ENCODE assay signal across 8 mouse cellular contexts in the genomic region with DNA sequence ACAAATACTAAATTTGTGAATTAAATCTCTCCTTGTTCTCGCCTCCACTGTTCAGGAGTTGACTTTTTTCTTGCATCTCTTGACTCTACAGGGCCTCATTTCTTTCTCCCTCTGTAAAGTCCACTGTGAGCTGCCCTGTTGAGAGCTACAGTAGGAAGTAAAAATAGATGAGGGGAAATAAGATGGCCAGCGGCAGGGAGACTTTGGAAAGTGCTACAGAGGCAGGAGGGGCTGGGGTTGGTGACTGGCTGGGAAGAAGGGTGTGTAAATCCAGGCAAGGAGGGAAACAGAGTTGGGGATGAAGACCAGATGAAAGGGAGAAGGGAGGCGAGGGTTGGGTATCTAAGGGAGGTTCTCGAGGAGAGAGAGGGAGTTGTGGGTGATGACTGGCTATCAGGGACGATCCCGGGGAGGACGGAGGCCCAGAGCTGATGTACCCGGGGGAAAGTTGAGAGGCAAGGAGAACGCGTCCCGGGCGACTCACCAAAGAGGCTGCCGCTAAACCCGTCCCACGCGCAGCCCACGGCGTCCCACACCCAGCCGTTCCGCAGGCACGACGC. TPM values are rescaled to one million over a fixed set of nuclear protein-coding genes. Genes with fewer than 3 reads are reported as not detected.
DNase-seq lines count a peak whose midpoint lies in the region; ATAC-seq and TF ChIP-seq lines count a peak whose summit lies in the region.

No protein-coding gene starts in this region.

- 2% methylated on average over 22 of the region's 22 CpGs for WGBS in cerebellum, adult 2 months
- 2% methylated on average over 22 of the region's 22 CpGs for WGBS in intestine, embryonic 16.5 days
- WGBS in midbrain, embryonic 14.5 days: under 1% methylated on average over 22 of the region's 22 CpGs

- no peaks in the 10 kb centered on the region for H3K27me3 ChIP-seq in cerebellum, adult 2 months (ENCODE audit: control insufficient read depth, insufficient read depth, low read length)
- no peaks in the 10 kb centered on the region for H3K27me3 ChIP-seq in intestine, embryonic 16.5 days (replicated peaks; ENCODE audit: control insufficient read depth, insufficient read depth, low read length)
- no peaks in the 10 kb centered on the region for H3K27me3 ChIP-seq in midbrain, embryonic 14.5 days (ENCODE audit: control insufficient read depth, insufficient read depth, low read length)

- H3K36me3 ChIP-seq in intestine, embryonic 16.5 days (ENCODE audit: control insufficient read depth, insufficient read depth, low read length): no peaks in the 10 kb centered on the region
- peaks cover 4% of the 10 kb centered on the region; the same call in 1 of the 2 replicates for H3K36me3 ChIP-seq in midbrain, embryonic 14.5 days (ENCODE audit: control insufficient read depth, insufficient read depth, low read length)

- no peaks in the 10 kb centered on the region for H3K9me3 ChIP-seq in intestine, embryonic 16.5 days (ENCODE audit: control insufficient read depth, low read length)
- no peaks in the 10 kb centered on the region for H3K9me3 ChIP-seq in midbrain, embryonic 14.5 days (ENCODE audit: control insufficient read depth, low read length)

- no peak for ATAC-seq in intestine, embryonic 16.5 days
- no peak for ATAC-seq in midbrain, embryonic 14.5 days (ENCODE audit: low FRiP score, low TSS enrichment)
- no peak for ATAC-seq in megakaryocyte-erythroid progenitor cell, adult 5-6 weeks (replicated peaks; ENCODE audit: low FRiP score, low TSS enrichment, poor library complexity, severe bottlenecking)

- no peak for DNase-seq in cerebellum, adult 2 months
- DNase-seq in cerebellum, adult 8-10 months: no peak
- peak; percentile 31 for DNase-seq in 3T3-L1 (ENCODE audit: low read depth, low spot score)
- DNase-seq in midbrain, embryonic 14.5 days: peak; percentile 41
- no peak for DNase-seq in frontal cortex, postnatal 36 days (ENCODE audit: low spot score in 2 of 2)

- no peak overlapping the region for H3K27ac ChIP-seq in cerebellum, adult 2 months (ENCODE audit: insufficient read depth, low read length)
- no peak overlapping the region for H3K27ac ChIP-seq in embryonic fibroblast, embryonic 13.5 days (ENCODE audit: insufficient read depth, low read length)
- H3K27ac ChIP-seq in intestine, embryonic 16.5 days (ENCODE audit: low read length): peak overlapping the region; percentile 84
- H3K27ac ChIP-seq in midbrain, embryonic 14.5 days (replicated peaks; ENCODE audit: low read depth, low read length): peak overlapping the region; percentile 90

- no peak for TF ChIP-seq CTCF in cerebellum, adult 2 months (IDR thresholded peaks at IDR 0.05; ENCODE audit: borderline replicate concordance, insufficient read depth, low read depth, low read length)
- TF ChIP-seq CTCF in embryonic fibroblast, embryonic 13.5 days (IDR thresholded peaks at IDR 0.05; ENCODE audit: borderline replicate concordance, insufficient read depth, low read length): no peak

- peak overlapping the region; percentile 73 for H3K4me2 ChIP-seq in intestine, embryonic 16.5 days (ENCODE audit: low read depth, low read length)
- peak overlapping the region; percentile 92 for H3K4me2 ChIP-seq in midbrain, embryonic 14.5 days (ENCODE audit: low read length)

- H3K4me3 ChIP-seq in cerebellum, adult 2 months (replicated peaks; ENCODE audit: insufficient read depth, low read depth, low read length): peak overlapping the region; percentile 77
- peak overlapping the region; percentile 74 for H3K4me3 ChIP-seq in embryonic fibroblast, embryonic 13.5 days (ENCODE audit: insufficient read depth, low read length)
- H3K4me3 ChIP-seq in intestine, embryonic 16.5 days (ENCODE audit: low read length): peak overlapping the region; percentile 82
- peak overlapping the region; percentile 82 for H3K4me3 ChIP-seq in midbrain, embryonic 14.5 days (replicated peaks; ENCODE audit: low read depth, low read length)

- H3K9ac ChIP-seq in intestine, embryonic 16.5 days (ENCODE audit: low read depth, low read length): peak overlapping the region; percentile 91
- H3K9ac ChIP-seq in midbrain, embryonic 14.5 days (replicated peaks; ENCODE audit: low read length): peak overlapping the region; percentile 84

- no peaks in the 10 kb centered on the region for H3K4me1 ChIP-seq in cerebellum, adult 2 months (ENCODE audit: control insufficient read depth, insufficient read depth, low read length)
- no peaks in the 10 kb centered on the region for H3K4me1 ChIP-seq in embryonic fibroblast, embryonic 13.5 days (ENCODE audit: control insufficient read depth, insufficient read depth, low read length)
- peaks cover 8% of the 10 kb centered on the region for H3K4me1 ChIP-seq in intestine, embryonic 16.5 days (ENCODE audit: control insufficient read depth, insufficient read depth, low read length)
- H3K4me1 ChIP-seq in midbrain, embryonic 14.5 days (ENCODE audit: control insufficient read depth, insufficient read depth, low read length): peaks cover 22% of the 10 kb centered on the region

- TF ChIP-seq POLR2A in cerebellum, adult 2 months (IDR thresholded peaks at IDR 0.05; ENCODE audit: borderline replicate concordance, insufficient read depth, low read length): no peak
- no peak for TF ChIP-seq POLR2A in embryonic fibroblast, embryonic 13.5 days (IDR thresholded peaks at IDR 0.05; ENCODE audit: low read depth, low read length)

RNA-seq across cellular contexts. Expression of gene Opn3, which starts 0.8 kb away (rescaled TPM):
- polyA plus RNA-seq in cerebellum, adult 2 months (2012; rRNA removed): 6.7 and 7.7 TPM in 2 replicates
- polyA plus RNA-seq in embryonic fibroblast, embryonic 13.5 days (2011; ENCODE audit: insufficient read length, low read depth, missing spikeins): 1.6 and 2.1 TPM in 2 replicates
- 5.6 and 5.9 TPM in 2 replicates for polyA plus RNA-seq in intestine, embryonic 16.5 days (2015; fragmentation: Nextera tagmentation; extraction: Ambion mirVana)
- polyA plus RNA-seq in midbrain, embryonic 14.5 days (2014; fragmentation: Nextera tagmentation; extraction: Ambion mirVana): 6.3 and 6.5 TPM in 2 replicates
- total RNA-seq in megakaryocyte-erythroid progenitor cell, adult 5-6 weeks (2014; fragmentation: Nextera tagmentation): 0.72 TPM in 1 of 2 replicates, not detected in the other
- total RNA-seq in megakaryocyte-erythroid progenitor cell, adult 5-6 weeks (2017): 0.23 and 1.1 TPM in 2 replicates

RNA-seq across cellular contexts. Expression of gene Chml, which starts 0.9 kb away (rescaled TPM):
- polyA plus RNA-seq in cerebellum, adult 2 months (2012; rRNA removed): 3.8 and 4.1 TPM in 2 replicates
- 7.0 and 7.5 TPM in 2 replicates for polyA plus RNA-seq in embryonic fibroblast, embryonic 13.5 days (2011; ENCODE audit: insufficient read length, low read depth, missing spikeins)
- 1.7 and 2.1 TPM in 2 replicates for polyA plus RNA-seq in intestine, embryonic 16.5 days (2015; fragmentation: Nextera tagmentation; extraction: Ambion mirVana)
- 5.6 TPM in 2 replicates for polyA plus RNA-seq in midbrain, embryonic 14.5 days (2014; fragmentation: Nextera tagmentation; extraction: Ambion mirVana)
- total RNA-seq in megakaryocyte-erythroid progenitor cell, adult 5-6 weeks (2014; fragmentation: Nextera tagmentation): 7.0 and 12.6 TPM in 2 replicates
- 12.5 and 15.8 TPM in 2 replicates for total RNA-seq in megakaryocyte-erythroid progenitor cell, adult 5-6 weeks (2017)

RNA-seq across cellular contexts. Expression of gene Wdr64, which starts 6.6 kb away (rescaled TPM):
- polyA plus RNA-seq in cerebellum, adult 2 months (2012; rRNA removed): not detected in 2 replicates
- polyA plus RNA-seq in embryonic fibroblast, embryonic 13.5 days (2011; ENCODE audit: insufficient read length, low read depth, missing spikeins): not detected in 2 replicates
- not detected in 2 replicates for polyA plus RNA-seq in intestine, embryonic 16.5 days (2015; fragmentation: Nextera tagmentation; extraction: Ambion mirVana)
- not detected in 2 replicates for polyA plus RNA-seq in midbrain, embryonic 14.5 days (2014; fragmentation: Nextera tagmentation; extraction: Ambion mirVana)
- not detected in 2 replicates for total RNA-seq in megakaryocyte-erythroid progenitor cell, adult 5-6 weeks (2014; fragmentation: Nextera tagmentation)
- not detected in 2 replicates for total RNA-seq in megakaryocyte-erythroid progenitor cell, adult 5-6 weeks (2017)

Comparison
In these comparisons a context has a peak if more than half of its experiments do, and no peak if none do; other contexts are left out.
1. DNase-seq: peak in 3T3-L1 (single experiment) and midbrain, embryonic 14.5 days (single experiment); none in cerebellum, adult 2 months (0 of 2), cerebellum, adult 8-10 months (single experiment) and frontal cortex, postnatal 36 days (0 of 2).
2. H3K27ac ChIP-seq: peak in intestine, embryonic 16.5 days (single experiment) and midbrain, embryonic 14.5 days (single experiment); none in cerebellum, adult 2 months (single experiment) and embryonic fibroblast, embryonic 13.5 days (single experiment).
3. Peak in every context shown above with its lines, with median percentiles within 50 percentile points of each other: H3K4me3 ChIP-seq.